Mouse (Mus musculus) spleen, adult 12 weeks (tissue): Measurements from ENCODE around the gene Nfkbil1.

Source experiments
- DNase-seq: peaks from one replicate; pipeline ENCODE4 v3.0.0; 2022; ENCODE audit warnings: low spot score

Gene Nfkbil1

GRCm38 (mm10) chr17:35175968-35176367 lies 59.6 kb downstream of the Nfkbil1 start, which contains the start of gene Aif1:
TSS of gene Aif1 (minus strand) at chr17:35176068.
- DNase-seq = no peak

DNA sequence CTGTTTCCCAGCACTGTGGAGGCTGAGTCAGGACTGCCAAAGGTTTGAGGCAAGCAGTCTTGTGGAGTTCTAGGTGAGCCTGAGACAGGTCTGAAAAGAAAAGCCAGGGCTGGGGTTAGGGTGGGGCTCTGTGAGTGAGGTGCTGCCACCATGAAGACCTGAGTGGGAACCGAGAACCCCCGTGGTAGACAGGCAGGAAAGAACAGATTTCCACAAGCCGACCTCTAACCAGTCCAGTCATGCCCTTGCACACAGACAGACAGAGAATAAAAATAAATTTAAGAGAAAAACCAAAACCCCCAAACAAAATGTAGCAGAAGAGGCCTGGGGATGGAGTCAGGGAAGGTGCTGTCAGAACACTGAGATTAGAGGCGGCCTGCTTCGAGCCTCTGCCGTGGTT lies 60.2 kb downstream of the Nfkbil1 start:
- DNase-seq = no peak

DNA sequence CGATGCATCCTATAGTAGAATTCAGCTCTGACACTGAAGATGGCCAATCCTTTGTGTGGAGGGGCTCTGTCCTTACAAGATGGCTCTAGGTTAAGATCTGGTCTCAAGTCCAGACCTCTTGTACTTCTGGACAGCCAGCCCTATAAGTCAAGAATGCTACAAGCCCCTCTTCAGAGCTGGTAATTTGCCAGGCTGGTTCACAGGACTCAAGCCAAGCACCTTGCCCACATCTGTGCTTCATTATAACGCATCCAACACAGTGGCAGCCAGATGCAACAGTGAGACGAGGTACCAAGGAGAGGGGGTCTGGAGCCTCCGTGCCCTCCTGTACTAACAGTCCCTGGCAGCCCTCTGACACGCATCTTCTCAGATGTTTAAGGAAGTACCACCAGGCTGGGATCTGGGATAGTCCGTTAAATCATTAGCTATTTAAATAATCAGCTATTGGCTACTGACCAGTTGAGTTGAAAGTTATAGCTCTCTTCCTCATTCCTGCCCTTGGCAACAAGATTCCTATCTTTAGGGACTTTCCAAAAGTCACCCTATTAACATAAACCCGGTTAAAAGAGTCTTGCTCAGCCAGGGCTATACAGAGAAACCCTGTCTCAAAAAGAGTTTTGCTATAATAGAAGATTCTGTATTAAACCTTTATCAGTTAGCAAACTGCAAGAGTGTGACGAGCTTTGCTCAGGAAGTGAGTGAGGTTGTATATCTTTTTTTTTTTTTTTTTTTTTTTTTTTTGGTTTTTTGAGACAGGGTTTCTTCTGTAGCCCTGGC lies 61.2 kb downstream of the Nfkbil1 start:
- no peak for DNase-seq

- DNase-seq = no peak
Measured at GRCm38 (mm10) chr17:35173329-35173728, 62.3 kb downstream of the Nfkbil1 start.

DNA sequence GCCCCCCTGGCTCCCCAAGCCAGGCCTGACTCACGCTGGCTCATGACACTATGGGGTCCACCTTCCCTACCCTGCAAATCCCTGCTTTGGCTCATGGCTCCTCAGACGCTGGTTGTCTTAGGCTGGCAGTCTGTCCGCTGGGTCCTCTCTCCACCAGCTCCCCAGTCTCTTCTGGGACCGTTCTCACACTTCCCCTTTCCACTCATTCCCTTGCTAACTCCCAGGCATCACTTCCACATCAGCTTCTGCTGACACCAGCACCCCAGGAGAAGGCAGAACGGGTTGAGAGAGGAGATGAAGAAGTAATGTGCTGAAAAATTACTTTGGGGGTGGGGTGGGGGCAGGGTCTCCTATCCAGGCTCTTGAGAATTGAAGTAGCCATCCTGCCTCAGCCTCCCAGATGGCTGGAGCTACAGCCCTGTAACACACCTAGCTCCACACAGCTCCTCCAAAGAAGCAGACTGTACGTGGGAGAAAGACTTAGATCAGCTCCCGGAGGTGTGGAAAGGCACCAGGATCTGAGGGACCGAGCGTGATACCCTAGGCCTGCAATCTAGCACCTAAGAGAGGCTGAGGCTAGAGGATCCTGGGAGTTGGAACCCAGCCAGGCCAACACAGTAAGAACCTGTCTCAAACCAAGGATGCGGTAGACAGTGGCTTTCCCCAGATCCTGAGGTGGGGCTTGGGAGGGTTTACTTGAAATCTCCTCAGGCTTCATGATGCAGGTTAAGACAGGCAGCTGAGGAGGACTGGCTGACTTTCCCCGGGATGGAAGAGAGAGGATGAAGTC lies 63.0 kb downstream of the Nfkbil1 start:
- DNase-seq = no peak
